Mouse (Mus musculus) neutrophil, adult 5-6 weeks (primary cell): Measurements from ENCODE around the gene Zmat5. TPM values are rescaled to one million over a fixed set of nuclear protein-coding genes. Genes with fewer than 3 reads are reported as not detected.
A peak's percentile ranks its signal among the peaks of the same experiment; 100 is the strongest.
"Not testable (repeated sequence)": the region's sequence is repeated elsewhere in the genome, so short reads cannot be mapped to it uniquely, and the experiment has no call there.

ENCODE experiments used
- ATAC-seq: fragments of 151-379, 151-347 bp; 2 replicates; pipeline ENCODE4 v1.8.0; 2017; ENCODE audit warnings: mild to moderate bottlenecking, moderate TSS enrichment; ENCODE audit not compliant: insufficient number of reproducible peaks, poor library complexity, low FRiP score, severe bottlenecking; ENCODE audit errors: extremely low read depth
- total RNA-seq: library from RNA; stranded (forward); fragments of 200-1000 nt; gene quantifications from 2 replicates; pipeline ENCODE4 v1.2.3, GENCODE M21; 2017

Zmat5 gene
- total RNA-seq, 1 experiment from 2014 or later, result 10.4 TPM

- no peak for ATAC-seq
Observed at GRCm38 (mm10) chr11:4687874-4688273, 16.6 kb upstream of the Zmat5 start.

GRCm38 (mm10) chr11:4688632-4689380 is 15.7 kb upstream of the Zmat5 start:
- ATAC-seq, result no peak

- ATAC-seq, result no peak
Observed at GRCm38 (mm10) chr11:4690353-4690752, 14.1 kb upstream of the Zmat5 start.

- ATAC-seq, result no peak
Observed at GRCm38 (mm10) chr11:4691213-4691612, 13.3 kb upstream of the Zmat5 start.

GRCm38 (mm10) chr11:4692162-4692561 is 12.3 kb upstream of the Zmat5 start:
- no peak for ATAC-seq

GRCm38 (mm10) chr11:4697043-4697983 is 7.2 kb upstream of the Zmat5 start:
- ATAC-seq, result no peak

GRCm38 (mm10) chr11:4700726-4701125 is 3.8 kb upstream of the Zmat5 start:
- no peak for ATAC-seq

- ATAC-seq, result no peak
Observed at GRCm38 (mm10) chr11:4703688-4704071, 798 bp upstream of the Zmat5 start.

GRCm38 (mm10) chr11:4705178-4705577 is 700 bp downstream of the Zmat5 start:
- ATAC-seq, result no peak

GRCm38 (mm10) chr11:4710188-4710587 is 5.7 kb downstream of the Zmat5 start:
- not testable (repeated sequence) for ATAC-seq

- ATAC-seq, result no peak
Observed at GRCm38 (mm10) chr11:4712822-4713221, 8.3 kb downstream of the Zmat5 start.

GRCm38 (mm10) chr11:4714727-4715126 is 10.2 kb downstream of the Zmat5 start:
- peak; percentile 79; the same call in 1 of the 2 replicates for ATAC-seq

GRCm38 (mm10) chr11:4715596-4715995 is 11.1 kb downstream of the Zmat5 start:
- ATAC-seq, result no peak

GRCm38 (mm10) chr11:4716530-4717236 is 12.2 kb downstream of the Zmat5 start:
- no peak for ATAC-seq

GRCm38 (mm10) chr11:4718548-4718947 is 14.1 kb downstream of the Zmat5 start:
- ATAC-seq, result no peak

GRCm38 (mm10) chr11:4719961-4720360 is 15.5 kb downstream of the Zmat5 start:
- no peak for ATAC-seq

GRCm38 (mm10) chr11:4720393-4720792 is 15.9 kb downstream of the Zmat5 start:
- no peak for ATAC-seq

GRCm38 (mm10) chr11:4720900-4721580 is 16.6 kb downstream of the Zmat5 start:
- no peak for ATAC-seq

- no peak for ATAC-seq
Observed at GRCm38 (mm10) chr11:4721728-4722127, 17.2 kb downstream of the Zmat5 start.
